Mouse (Mus musculus): Measurements from ENCODE around the gene S100pbp. TPM values are rescaled to one million over a fixed set of nuclear protein-coding genes. Genes with fewer than 3 reads are reported as not detected.

The S100pbp gene
- polyA plus RNA-seq, 1 experiment, result 4.0 TPM

GRCm38 (mm10) chr4:129190538-129190937 is 1.0 kb upstream of the S100pbp start:
- TF ChIP-seq GATA1 (IDR thresholded peaks at IDR 0.05; ENCODE audit: low read length), result no peak

GRCm38 (mm10) chr4:129188803-129189541 is 555 bp downstream of the S100pbp start:
- TF ChIP-seq GATA1 (IDR thresholded peaks at IDR 0.05; ENCODE audit: low read length), result no peak

DNA sequence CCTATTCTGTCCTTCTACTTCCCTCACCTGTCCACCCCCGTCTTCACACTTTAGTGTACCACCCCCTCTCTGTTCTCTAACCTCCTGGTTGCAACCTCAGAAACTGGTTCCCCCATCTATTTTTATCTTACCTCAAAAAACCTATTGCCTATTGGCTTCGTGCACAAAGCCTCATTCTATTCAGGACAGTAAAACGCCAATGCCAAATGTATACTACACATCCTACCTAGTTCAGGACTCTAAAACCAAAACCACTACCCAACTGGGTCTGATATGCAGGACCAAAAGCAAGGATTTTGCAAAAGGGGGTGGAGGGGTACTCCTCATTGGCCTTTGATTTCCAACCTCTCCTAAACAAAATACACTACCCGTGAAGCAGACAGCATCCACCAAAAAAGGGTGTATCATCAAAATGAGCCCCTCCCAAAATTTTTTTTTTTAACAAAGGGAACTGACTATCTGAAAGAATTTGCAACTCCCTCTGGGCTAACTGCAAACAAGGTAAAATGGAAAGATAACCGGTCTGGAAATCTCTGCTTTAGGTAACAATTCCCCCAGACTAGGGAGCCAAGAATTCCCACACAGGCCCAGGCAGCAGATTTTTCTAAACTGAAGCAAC is 1.4 kb downstream of the S100pbp start:
- TF ChIP-seq GATA1 (IDR thresholded peaks at IDR 0.05; ENCODE audit: low read length), result no peak

GRCm38 (mm10) chr4:129179560-129179959 is 10.0 kb downstream of the S100pbp start:
- TF ChIP-seq GATA1 (IDR thresholded peaks at IDR 0.05; ENCODE audit: low read length), result no peak

GRCm38 (mm10) chr4:129172529-129172928 is 17.0 kb downstream of the S100pbp start:
- TF ChIP-seq GATA1 (IDR thresholded peaks at IDR 0.05; ENCODE audit: low read length), result no peak

DNA sequence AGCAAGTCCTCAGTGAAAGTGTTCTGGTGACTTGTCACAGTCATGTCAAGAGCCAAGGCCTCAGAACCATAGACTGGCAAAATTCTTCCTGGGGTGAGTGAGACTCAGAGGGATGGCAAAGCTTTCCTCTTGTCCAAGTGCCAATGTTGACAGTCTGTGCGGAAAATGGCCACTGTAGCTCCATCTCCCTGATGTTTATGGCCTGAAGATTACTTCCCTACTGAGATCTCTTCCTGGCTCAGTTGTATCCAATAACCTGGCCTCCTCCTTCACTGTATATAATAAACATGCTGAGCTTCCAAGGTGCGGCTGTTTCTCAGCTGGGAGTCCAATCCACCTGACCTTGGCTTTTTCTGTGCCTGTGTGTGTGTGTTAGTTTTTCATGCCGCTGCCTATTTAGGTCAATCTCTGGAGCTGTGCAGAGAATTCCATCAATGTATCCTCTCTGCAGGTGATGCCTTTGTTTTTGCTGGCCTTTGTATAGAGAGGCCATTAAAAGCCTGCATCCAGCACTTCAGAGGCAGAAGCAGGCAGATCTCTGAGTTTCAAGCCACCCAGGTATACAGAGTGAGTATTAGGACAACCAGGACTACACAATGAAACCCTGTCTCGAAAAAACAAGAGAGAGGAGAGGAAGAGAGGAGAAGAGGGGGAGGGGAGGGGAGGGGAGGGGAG is 27.8 kb downstream of the S100pbp start:
- TF ChIP-seq GATA1 (IDR thresholded peaks at IDR 0.05; ENCODE audit: low read length), result no peak

DNA sequence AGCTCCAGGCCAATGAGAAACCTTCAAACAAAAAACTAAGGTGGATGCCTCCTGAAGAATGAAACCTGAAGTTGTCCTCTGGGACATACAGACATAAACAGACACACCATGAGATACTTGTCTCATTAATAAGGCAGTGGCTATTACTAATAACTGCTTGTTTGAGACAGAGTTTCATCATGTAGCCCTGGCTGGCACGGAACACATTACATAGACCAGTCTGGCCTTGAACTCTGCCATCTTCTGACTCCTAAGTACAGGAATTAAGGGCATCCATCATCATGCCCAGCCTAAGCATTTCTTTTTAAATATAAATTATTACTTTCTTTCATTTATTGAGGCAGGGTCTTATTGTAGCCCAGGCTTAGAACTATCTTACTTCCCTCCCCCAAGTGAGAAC is 28.5 kb downstream of the S100pbp start:
- no peak for TF ChIP-seq GATA1 (IDR thresholded peaks at IDR 0.05; ENCODE audit: low read length)

- no peak for TF ChIP-seq GATA1 (IDR thresholded peaks at IDR 0.05; ENCODE audit: low read length)
Measured at GRCm38 (mm10) chr4:129158549-129158948, 31.0 kb downstream of the S100pbp start.

- no peak for TF ChIP-seq GATA1 (IDR thresholded peaks at IDR 0.05; ENCODE audit: low read length)
Measured at GRCm38 (mm10) chr4:129157541-129157940, 32.0 kb downstream of the S100pbp start.

- TF ChIP-seq GATA1 (IDR thresholded peaks at IDR 0.05; ENCODE audit: low read length), result no peak
Measured at GRCm38 (mm10) chr4:129151276-129151811, 38.2 kb downstream of the S100pbp start.

- TF ChIP-seq GATA1 (IDR thresholded peaks at IDR 0.05; ENCODE audit: low read length), result no peak
Measured at GRCm38 (mm10) chr4:129149321-129149720, 40.2 kb downstream of the S100pbp start.

- TF ChIP-seq GATA1 (IDR thresholded peaks at IDR 0.05; ENCODE audit: low read length), result no peak
Measured at GRCm38 (mm10) chr4:129147552-129148103, 41.9 kb downstream of the S100pbp start.

DNA sequence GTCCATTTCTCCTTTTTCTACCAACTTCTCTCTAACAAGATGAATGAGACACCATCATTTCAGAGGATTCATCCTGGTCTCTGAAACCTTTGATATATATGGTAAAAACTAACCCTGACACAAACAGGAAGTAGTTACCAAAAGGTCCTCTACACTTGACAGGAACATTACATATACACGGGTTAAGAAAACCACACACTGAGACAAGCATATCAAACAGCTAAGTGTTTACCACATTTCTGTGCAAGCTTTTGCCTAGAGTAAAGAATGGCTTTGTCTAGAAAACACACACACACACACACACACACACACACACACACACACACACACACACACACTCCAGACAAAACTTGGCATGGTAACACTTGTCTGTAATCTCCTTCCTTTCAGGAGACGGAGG is 43.1 kb downstream of the S100pbp start:
- no peak for TF ChIP-seq GATA1 (IDR thresholded peaks at IDR 0.05; ENCODE audit: low read length)

GRCm38 (mm10) chr4:129145943-129146342 is 43.6 kb downstream of the S100pbp start:
- TF ChIP-seq GATA1 (IDR thresholded peaks at IDR 0.05; ENCODE audit: low read length), result no peak

GRCm38 (mm10) chr4:129145411-129145810 is 44.1 kb downstream of the S100pbp start:
- TF ChIP-seq GATA1 (IDR thresholded peaks at IDR 0.05; ENCODE audit: low read length), result no peak
